Mouse (Mus musculus): ENCODE data around the gene P2rx4. TPM values are rescaled to one million over a fixed set of nuclear protein-coding genes. Genes with fewer than 3 reads are reported as not detected.

Gene P2rx4
- polyA plus RNA-seq, 1 experiment from 2014 or later = 15.7 TPM

DNA sequence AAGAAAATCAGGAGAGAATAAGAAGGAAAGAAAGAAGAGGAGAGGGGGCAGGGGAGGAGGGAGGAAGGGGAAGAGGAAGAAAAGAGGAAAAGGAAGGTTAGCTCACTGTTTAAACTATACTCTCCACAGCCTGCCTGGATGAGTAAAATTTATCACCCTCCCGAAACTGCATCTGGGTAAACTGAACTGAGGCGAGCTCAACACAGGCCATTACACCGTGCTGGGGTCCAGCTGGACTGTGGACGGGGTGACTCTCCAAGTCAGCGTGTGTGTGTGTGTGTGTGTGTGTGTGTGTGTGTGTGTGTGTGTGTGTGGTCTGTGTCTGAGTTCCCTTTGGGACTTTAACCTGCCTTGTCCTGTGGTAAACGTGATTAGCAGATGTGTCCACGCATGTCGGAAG is 31.3 kb upstream of the P2rx4 start:
- H3K27me3 ChIP-seq (ENCODE audit: insufficient read depth, low read length) = no peaks in the 10 kb centered on the region
- no peaks in the 10 kb centered on the region for H3K4me1 ChIP-seq (ENCODE audit: insufficient read depth)
- DNase-seq (no peak), ATAC-seq (ENCODE audit: insufficient read depth) (no peak)
- no peaks in the 10 kb centered on the region for H3K9me3 ChIP-seq (ENCODE audit: low read depth, low read length)
- H3K9ac ChIP-seq = no peak overlapping the region
- 55% methylated on average over 8 of the region's 8 CpGs for WGBS
- no peak overlapping the region for H3K4me3 ChIP-seq (ENCODE audit: low read depth, low read length)
- no peak overlapping the region for H3K4me2 ChIP-seq
- no peak overlapping the region for H3K27ac ChIP-seq (ENCODE audit: low read depth)
- TF ChIP-seq CTCF (IDR thresholded peaks at IDR 0.05; ENCODE audit: low read depth) = no peak
- no peaks in the 10 kb centered on the region for H3K36me3 ChIP-seq (ENCODE audit: insufficient read depth)

DNA sequence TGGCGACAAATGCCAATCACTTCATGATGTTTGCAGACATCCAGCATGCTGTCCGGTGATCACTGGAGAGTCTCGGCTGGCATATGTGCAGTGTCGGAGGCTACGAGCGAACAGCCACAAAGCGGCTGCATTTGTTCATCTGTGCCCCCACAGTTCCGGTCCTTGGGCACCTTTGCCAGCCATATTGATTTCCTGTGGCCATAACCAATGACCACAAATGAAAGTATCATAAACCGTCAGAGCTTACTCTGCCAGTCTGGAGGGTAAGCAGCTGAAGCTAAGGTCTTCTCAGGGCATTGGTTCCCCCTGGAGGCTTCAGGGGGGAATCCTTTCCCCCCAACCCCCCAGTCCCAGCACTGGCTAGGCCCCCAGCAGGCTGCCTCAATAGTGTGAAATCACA is 29.4 kb upstream of the P2rx4 start:
- Histone ChIP-seq H3K36me3 (ENCODE audit: insufficient read depth) (no peaks in the 10 kb centered on the region), H3K27ac (ENCODE audit: low read depth) (no peak overlapping the region), H3K4me3 (ENCODE audit: low read depth, low read length) (no peak overlapping the region), H3K9me3 (ENCODE audit: low read depth, low read length) (no peaks in the 10 kb centered on the region), H3K27me3 (ENCODE audit: insufficient read depth, low read length) (no peaks in the 10 kb centered on the region), H3K4me1 (ENCODE audit: insufficient read depth) (no peaks in the 10 kb centered on the region), H3K9ac (no peak overlapping the region), H3K4me2 (no peak overlapping the region)
- no peak for ATAC-seq (ENCODE audit: insufficient read depth)
- WGBS = 81% methylated on average over 9 of the region's 9 CpGs
- TF ChIP-seq CTCF (IDR thresholded peaks at IDR 0.05; ENCODE audit: low read depth) = no peak
- DNase-seq = no peak

DNA sequence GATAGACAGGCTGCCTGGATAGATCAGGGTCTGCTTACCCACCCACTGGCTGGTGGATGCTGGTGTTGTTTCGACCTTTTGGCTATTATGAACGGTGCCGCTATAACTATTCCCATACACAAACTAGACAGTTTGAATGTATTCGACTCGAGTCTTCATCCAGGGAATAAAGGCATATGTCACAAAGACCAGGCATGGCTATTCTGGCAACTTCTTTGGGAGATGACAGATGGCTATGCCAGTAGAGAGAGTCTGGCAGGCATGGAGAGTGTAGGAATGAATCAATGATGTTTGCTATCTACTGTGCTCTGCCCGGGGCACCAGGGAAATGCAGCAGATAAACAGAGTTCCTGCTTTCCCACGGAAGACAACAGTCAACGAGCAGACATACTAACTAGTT is 27.5 kb upstream of the P2rx4 start:
- DNase-seq = no peak
- no peak for TF ChIP-seq CTCF (IDR thresholded peaks at IDR 0.05; ENCODE audit: low read depth)
- H3K9ac ChIP-seq = no peak overlapping the region
- 85% methylated on average over 8 of the region's 8 CpGs for WGBS
- H3K4me2 ChIP-seq = no peak overlapping the region
- no peaks in the 10 kb centered on the region for H3K36me3 ChIP-seq (ENCODE audit: insufficient read depth)
- ATAC-seq (ENCODE audit: insufficient read depth) = no peak
- H3K27me3 ChIP-seq (ENCODE audit: insufficient read depth, low read length) = no peaks in the 10 kb centered on the region
- H3K9me3 ChIP-seq (ENCODE audit: low read depth, low read length) = no peaks in the 10 kb centered on the region
- no peak overlapping the region for H3K27ac ChIP-seq (ENCODE audit: low read depth)
- H3K4me1 ChIP-seq (ENCODE audit: insufficient read depth) = no peaks in the 10 kb centered on the region
- no peak overlapping the region for H3K4me3 ChIP-seq (ENCODE audit: low read depth, low read length)

DNA sequence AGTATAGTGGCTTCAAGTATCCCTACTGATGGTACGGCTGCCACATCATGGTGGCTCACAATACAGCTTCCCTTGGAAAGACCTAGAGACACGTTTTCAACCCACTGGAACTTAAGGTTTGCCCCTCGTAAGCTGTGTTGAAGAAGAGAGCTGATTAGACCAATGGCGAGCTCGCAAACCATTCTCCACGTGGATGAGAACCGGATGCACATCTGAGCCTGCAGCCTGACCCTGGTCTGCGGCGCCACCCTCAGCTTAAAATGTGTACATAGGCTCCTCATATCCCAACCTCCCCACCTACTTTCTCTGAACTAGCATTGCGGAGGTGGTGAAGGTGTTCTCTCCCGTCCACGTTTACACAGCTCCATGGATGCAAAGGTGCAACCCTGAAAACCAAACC is 26.1 kb upstream of the P2rx4 start:
- no peak for TF ChIP-seq CTCF (IDR thresholded peaks at IDR 0.05; ENCODE audit: low read depth)
- WGBS = 79% methylated on average over 12 of the region's 12 CpGs
- no peak for ATAC-seq (ENCODE audit: insufficient read depth)

DNA sequence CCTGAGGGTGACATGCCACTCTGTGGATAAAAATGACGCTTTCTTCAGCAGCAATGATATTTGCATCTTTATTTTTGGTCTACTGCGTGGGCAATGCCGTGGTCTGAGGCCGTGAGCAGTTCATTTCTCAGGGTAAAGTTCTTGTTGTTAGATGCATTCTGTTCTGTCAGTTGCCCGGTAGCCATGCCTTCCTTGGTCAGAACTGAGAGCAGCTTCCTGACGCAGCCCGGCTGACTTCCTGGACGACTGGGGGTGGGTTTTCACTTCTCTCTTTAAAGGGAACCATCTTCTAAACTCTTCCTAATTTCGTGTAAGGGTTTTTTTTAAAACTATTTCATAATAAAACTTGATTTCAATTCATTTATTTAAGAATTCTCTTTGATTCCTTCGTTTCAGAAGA is 23.4 kb upstream of the P2rx4 start:
- Histone ChIP-seq H3K4me1 (ENCODE audit: insufficient read depth) (no peaks in the 10 kb centered on the region), H3K27me3 (ENCODE audit: insufficient read depth, low read length) (no peaks in the 10 kb centered on the region), H3K9ac (no peak overlapping the region), H3K27ac (ENCODE audit: low read depth) (no peak overlapping the region), H3K4me3 (ENCODE audit: low read depth, low read length) (no peak overlapping the region), H3K4me2 (no peak overlapping the region), H3K9me3 (ENCODE audit: low read depth, low read length) (no peaks in the 10 kb centered on the region), H3K36me3 (ENCODE audit: insufficient read depth) (no peaks in the 10 kb centered on the region)
- DNase-seq (no peak), ATAC-seq (ENCODE audit: insufficient read depth) (no peak)
- 66% methylated on average over 10 of the region's 10 CpGs for WGBS
- TF ChIP-seq CTCF (IDR thresholded peaks at IDR 0.05; ENCODE audit: low read depth) = no peak

More for the DNA sequence above, 26.1 kb upstream of the P2rx4 start:
- no peak for DNase-seq
- Histone ChIP-seq H3K27ac (ENCODE audit: low read depth) (no peak overlapping the region), H3K4me2 (no peak overlapping the region), H3K27me3 (ENCODE audit: insufficient read depth, low read length) (no peaks in the 10 kb centered on the region), H3K9me3 (ENCODE audit: low read depth, low read length) (no peaks in the 10 kb centered on the region), H3K9ac (no peak overlapping the region), H3K36me3 (ENCODE audit: insufficient read depth) (no peaks in the 10 kb centered on the region), H3K4me1 (ENCODE audit: insufficient read depth) (no peaks in the 10 kb centered on the region), H3K4me3 (ENCODE audit: low read depth, low read length) (no peak overlapping the region)

DNA sequence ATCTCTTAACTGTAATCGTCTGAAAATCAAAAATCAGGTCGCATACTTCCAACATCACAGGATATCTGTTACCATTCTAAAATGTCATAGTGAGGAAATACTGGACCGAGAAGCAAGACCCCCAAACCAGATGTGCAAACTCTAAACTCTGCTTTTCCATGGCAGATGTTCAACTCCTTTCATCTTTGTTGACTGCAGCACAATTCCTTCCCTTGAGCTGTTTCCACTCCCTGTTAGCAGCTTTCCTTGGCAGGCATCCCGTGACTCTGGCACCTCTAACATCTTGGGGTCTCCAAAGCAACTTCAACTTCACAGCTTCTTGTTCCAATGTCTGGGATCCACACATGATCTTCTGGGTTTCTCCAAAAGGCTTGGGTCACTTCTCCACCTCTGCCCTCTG is 20.0 kb upstream of the P2rx4 start:
- no peak overlapping the region for H3K27ac ChIP-seq (ENCODE audit: low read depth)
- WGBS = 64% methylated on average over 4 of the region's 4 CpGs
- no peaks in the 10 kb centered on the region for H3K9me3 ChIP-seq (ENCODE audit: low read depth, low read length)
- no peak for ATAC-seq (ENCODE audit: insufficient read depth)
- peak; percentile 72 for DNase-seq
- H3K36me3 ChIP-seq (ENCODE audit: insufficient read depth) = no peaks in the 10 kb centered on the region
- no peak overlapping the region for H3K4me3 ChIP-seq (ENCODE audit: low read depth, low read length)
- no peaks in the 10 kb centered on the region for H3K27me3 ChIP-seq (ENCODE audit: insufficient read depth, low read length)
- H3K9ac ChIP-seq = no peak overlapping the region
- no peak for TF ChIP-seq CTCF (IDR thresholded peaks at IDR 0.05; ENCODE audit: low read depth)
- no peaks in the 10 kb centered on the region for H3K4me1 ChIP-seq (ENCODE audit: insufficient read depth)
- no peak overlapping the region for H3K4me2 ChIP-seq

DNA sequence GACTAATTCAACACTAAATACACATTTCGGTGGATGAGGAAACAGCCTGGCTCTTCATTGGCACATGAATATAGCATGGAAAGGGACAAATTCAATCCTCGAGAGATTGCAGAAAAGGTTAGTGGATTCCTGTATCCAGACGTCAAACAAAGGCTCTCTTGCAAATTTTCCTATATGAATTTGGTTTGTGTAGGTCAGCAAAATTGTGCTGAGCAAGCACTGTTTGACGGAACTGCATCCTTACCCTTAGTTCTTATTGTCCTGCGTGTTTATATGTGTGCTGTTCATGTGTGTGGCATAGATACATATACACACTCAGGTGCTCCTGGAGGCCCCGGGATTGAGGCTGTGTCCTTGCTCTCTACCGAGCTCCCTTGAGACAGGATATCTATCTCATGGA is 18.2 kb upstream of the P2rx4 start:
- no peak for ATAC-seq (ENCODE audit: insufficient read depth)
- no peaks in the 10 kb centered on the region for H3K36me3 ChIP-seq (ENCODE audit: insufficient read depth)

DNA sequence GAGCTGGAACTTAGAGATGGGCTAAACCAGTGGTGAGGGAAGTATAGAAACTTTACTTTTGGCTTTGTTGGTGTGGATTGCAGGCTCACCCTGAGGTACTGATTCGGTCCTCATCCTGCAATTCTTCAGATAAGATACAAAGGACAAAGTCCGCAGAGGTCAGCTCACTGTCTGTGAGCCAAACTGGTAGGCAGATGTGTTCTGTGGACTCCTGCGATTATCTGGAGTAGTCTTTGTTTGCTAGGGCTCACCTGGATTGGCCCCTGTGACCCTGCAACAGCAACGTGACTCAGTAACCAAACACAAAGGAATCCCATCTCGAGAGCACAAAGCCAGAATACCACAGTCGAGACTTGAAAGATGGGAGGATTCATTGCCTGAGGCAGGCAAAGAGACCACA is 16.9 kb upstream of the P2rx4 start:
- H3K36me3 ChIP-seq (ENCODE audit: insufficient read depth) = no peaks in the 10 kb centered on the region
- no peak for ATAC-seq (ENCODE audit: insufficient read depth)
- no peak overlapping the region for H3K9ac ChIP-seq
- H3K27me3 ChIP-seq (ENCODE audit: insufficient read depth, low read length) = no peaks in the 10 kb centered on the region
- no peak overlapping the region for H3K27ac ChIP-seq (ENCODE audit: low read depth)
- H3K4me3 ChIP-seq (ENCODE audit: low read depth, low read length) = no peak overlapping the region
- DNase-seq = no peak
- no peaks in the 10 kb centered on the region for H3K4me1 ChIP-seq (ENCODE audit: insufficient read depth)
- no peaks in the 10 kb centered on the region for H3K9me3 ChIP-seq (ENCODE audit: low read depth, low read length)
- TF ChIP-seq CTCF (IDR thresholded peaks at IDR 0.05; ENCODE audit: low read depth) = no peak
- 50% methylated on average over 6 of the region's 6 CpGs for WGBS
- no peak overlapping the region for H3K4me2 ChIP-seq

More for the DNA sequence above, 18.2 kb upstream of the P2rx4 start:
- H3K27me3 ChIP-seq (ENCODE audit: insufficient read depth, low read length) = no peaks in the 10 kb centered on the region
- no peaks in the 10 kb centered on the region for H3K9me3 ChIP-seq (ENCODE audit: low read depth, low read length)
- H3K9ac ChIP-seq = no peak overlapping the region
- no peak overlapping the region for H3K4me3 ChIP-seq (ENCODE audit: low read depth, low read length)
- no peak overlapping the region for H3K4me2 ChIP-seq
- WGBS = 83% methylated on average over 7 of the region's 7 CpGs
- TF ChIP-seq CTCF (IDR thresholded peaks at IDR 0.05; ENCODE audit: low read depth) = no peak
- no peaks in the 10 kb centered on the region for H3K4me1 ChIP-seq (ENCODE audit: insufficient read depth)
- H3K27ac ChIP-seq (ENCODE audit: low read depth) = no peak overlapping the region
- no peak for DNase-seq
